Mouse (Mus musculus) liver, embryonic 15.5 days (tissue): Measurements from ENCODE around the gene Padi3. TPM values are rescaled to one million over a fixed set of nuclear protein-coding genes. Genes with fewer than 3 reads are reported as not detected.

Source experiments
- ATAC-seq: fragments of 200-750 bp; cut with Nextera tagmentation; 2 replicates; pipeline ENCODE4 v1.8.0; 2017; ENCODE audit warnings: moderate number of reproducible peaks, mild to moderate bottlenecking, moderate library complexity; ENCODE audit not compliant: insufficient read depth
- H3K27ac ChIP-seq: fragments of 300-500 bp; sonication (generic); replicated peaks from 2 replicates; pipeline ENCODE4 v1.5.1; 2015; ENCODE audit warnings: mild to moderate bottlenecking, inconsistent platforms
- H3K27me3 ChIP-seq: fragments of 300-500 bp; sonication (generic); 2 replicates; pipeline ENCODE4 v1.6.1; 2015; ENCODE audit warnings: mild to moderate bottlenecking, inconsistent platforms
- H3K36me3 ChIP-seq: fragments of 300-500 bp; sonication (generic); replicated peaks from 2 replicates; pipeline ENCODE4 v1.6.1; 2015; ENCODE audit warnings: moderate library complexity, mild to moderate bottlenecking, inconsistent platforms
- H3K4me1 ChIP-seq: fragments of 300-500 bp; sonication (generic); replicated peaks from 2 replicates; pipeline ENCODE4 v1.6.1; 2015; ENCODE audit warnings: inconsistent platforms
- H3K4me2 ChIP-seq: fragments of 300-500 bp; sonication (generic); 2 replicates; pipeline ENCODE4 v1.6.1; 2015; ENCODE audit warnings: moderate library complexity, mild to moderate bottlenecking, inconsistent platforms
- H3K4me3 ChIP-seq: fragments of 300-500 bp; sonication (generic); replicated peaks from 2 replicates; pipeline ENCODE4 v1.5.1; 2015; ENCODE audit warnings: mild to moderate bottlenecking, inconsistent platforms
- H3K9ac ChIP-seq: fragments of 300-500 bp; sonication (generic); 2 replicates; pipeline ENCODE4 v1.6.1; 2015; ENCODE audit warnings: moderate library complexity, mild to moderate bottlenecking, inconsistent platforms
- H3K9me3 ChIP-seq: fragments of 300-500 bp; sonication (generic); replicated peaks from 2 replicates; pipeline ENCODE4 v1.6.1; 2016; ENCODE audit warnings: inconsistent platforms
- WGBS: fragments of 180-500 bp; shearing (Covaris S2); methylation state at CpG from one replicate; pipeline ENCODE4 v1.1.7; 2015; ENCODE audit warnings: mixed read lengths; ENCODE audit not compliant: insufficient replicate concordance; 5-methylcytosine and 5-hydroxymethylcytosine counted together
- polyA plus RNA-seq: library from polyadenylated mRNA; unstranded; fragments of >200 nt; fragmentation: Nextera tagmentation; extraction: Ambion mirVana; gene quantifications from 2 replicates; pipeline ENCODE4 v1.2.1, GENCODE M21; 2015

The Padi3 gene
- polyA plus RNA-seq, 1 experiment from 2014 or later, result 0.17 TPM

DNA sequence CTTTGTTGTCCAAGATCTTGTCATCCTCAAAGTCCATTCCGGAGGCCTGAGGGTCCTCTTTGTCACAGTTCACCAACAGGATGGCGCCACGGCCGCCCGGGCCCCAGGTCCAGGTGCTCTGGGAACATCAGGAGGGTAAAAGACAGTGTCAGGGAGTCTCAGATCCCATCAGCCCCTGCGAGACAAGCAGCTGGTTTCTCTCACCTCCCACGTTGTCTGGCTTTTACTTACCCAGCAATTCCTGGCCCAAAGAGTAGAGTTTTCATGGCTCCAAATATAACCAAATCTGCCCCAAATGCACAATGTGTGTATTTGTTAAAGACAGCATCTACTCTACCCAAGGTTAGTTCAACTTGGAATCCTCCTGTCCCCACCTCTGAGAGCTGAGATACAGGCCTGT is 48.8 kb downstream of the Padi3 start:
- Histone ChIP-seq H3K36me3 (no peaks in the 10 kb centered on the region), H3K27ac (no peak overlapping the region), H3K27me3 (no peaks in the 10 kb centered on the region), H3K9ac (no peak overlapping the region), H3K4me3 (no peak overlapping the region), H3K9me3 (no peaks in the 10 kb centered on the region), H3K4me1 (0 out of 2 replicates have a peak, but pooled peaks cover 2% of the 10 kb centered on the region), H3K4me2 (no peak overlapping the region)
- 76% methylated on average over 7 of the region's 7 CpGs for WGBS
- no peak for ATAC-seq

DNA sequence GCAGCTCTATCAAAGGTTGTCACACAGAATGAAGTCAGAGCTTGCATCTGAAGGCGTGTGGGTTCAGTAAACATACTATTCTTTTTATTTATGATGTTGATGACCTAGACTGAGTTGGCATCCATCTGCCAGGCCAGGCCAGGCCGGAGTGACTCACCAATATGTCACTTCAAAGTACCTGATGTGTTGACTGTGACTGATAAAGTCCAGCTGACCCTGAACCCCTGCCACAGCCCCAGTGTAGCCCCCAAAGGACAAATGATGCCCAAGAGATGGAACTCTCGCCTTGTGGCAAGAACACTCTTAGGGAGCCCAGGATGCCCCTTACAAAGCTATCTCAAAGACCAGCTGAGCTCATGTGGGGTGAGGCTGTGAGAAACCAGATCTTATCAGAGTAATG is 54.6 kb downstream of the Padi3 start:
- no peak overlapping the region for H3K9ac ChIP-seq
- no peaks in the 10 kb centered on the region for H3K4me1 ChIP-seq
- H3K4me3 ChIP-seq, result no peak overlapping the region
- no peaks in the 10 kb centered on the region for H3K36me3 ChIP-seq
- 50% methylated on average over 3 of the region's 3 CpGs for WGBS
- no peaks in the 10 kb centered on the region; the same call in 1 of the 2 replicates for H3K27me3 ChIP-seq
- H3K27ac ChIP-seq, result no peak overlapping the region
- H3K4me2 ChIP-seq, result no peak overlapping the region
- ATAC-seq, result no peak
- H3K9me3 ChIP-seq, result no peaks in the 10 kb centered on the region

GRCm38 (mm10) chr4:140753366-140753765 is 57.1 kb downstream of the Padi3 start:
- no peak for ATAC-seq
- Histone ChIP-seq H3K27ac (no peak overlapping the region), H3K27me3 (no peaks in the 10 kb centered on the region; the same call in 1 of the 2 replicates), H3K36me3 (no peaks in the 10 kb centered on the region), H3K9ac (no peak overlapping the region), H3K4me3 (no peak overlapping the region), H3K9me3 (no peaks in the 10 kb centered on the region), H3K4me1 (peaks cover 5% of the 10 kb centered on the region), H3K4me2 (no peak overlapping the region)
- 45% methylated on average over 7 of the region's 7 CpGs for WGBS

DNA sequence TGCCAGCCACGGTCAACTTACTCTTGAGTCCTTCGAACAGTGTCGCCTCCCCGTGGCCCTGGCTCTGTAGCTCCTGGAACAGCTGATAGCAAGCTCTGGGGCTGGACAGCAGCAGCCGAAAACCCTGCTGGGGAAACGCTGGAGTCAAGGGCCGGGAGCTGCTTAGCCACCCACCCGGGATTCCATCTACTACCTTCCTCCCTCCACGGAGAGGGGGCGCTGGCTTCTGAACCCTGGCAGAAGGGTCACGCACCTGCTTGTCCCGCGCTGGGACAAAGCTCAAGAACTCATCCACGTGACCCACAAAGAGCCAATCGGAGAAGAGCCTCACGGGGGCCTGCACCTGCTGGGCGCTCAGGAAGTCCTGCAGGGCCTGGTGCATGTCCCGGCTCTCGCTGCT is 60.1 kb downstream of the Padi3 start:
- H3K4me3 ChIP-seq, result 0 out of 2 replicates have a peak overlapping the region, but pooled peaks have one; percentile 22
- no peak for ATAC-seq

GRCm38 (mm10) chr4:140747978-140748377 is 62.5 kb downstream of the Padi3 start:
- no peak overlapping the region for H3K4me3 ChIP-seq
- no peaks in the 10 kb centered on the region for H3K36me3 ChIP-seq
- no peaks in the 10 kb centered on the region for H3K9me3 ChIP-seq
- 37% methylated on average over 12 of the region's 12 CpGs for WGBS
- no peak for ATAC-seq
- no peak overlapping the region for H3K4me2 ChIP-seq
- peaks cover 3% of the 10 kb centered on the region; the same call in 1 of the 2 replicates for H3K27me3 ChIP-seq
- H3K9ac ChIP-seq, result no peak overlapping the region
- no peak overlapping the region for H3K27ac ChIP-seq
- peaks cover 5% of the 10 kb centered on the region for H3K4me1 ChIP-seq

More for the DNA sequence above, 60.1 kb downstream of the Padi3 start:
- H3K4me2 ChIP-seq, result peak overlapping the region; percentile 57
- no peaks in the 10 kb centered on the region; the same call in 1 of the 2 replicates for H3K27me3 ChIP-seq
- no peak overlapping the region for H3K27ac ChIP-seq
- WGBS, result 8% methylated on average over 19 of the region's 19 CpGs
- H3K4me1 ChIP-seq, result peaks cover 5% of the 10 kb centered on the region
- no peaks in the 10 kb centered on the region for H3K9me3 ChIP-seq
- no peaks in the 10 kb centered on the region for H3K36me3 ChIP-seq
- H3K9ac ChIP-seq, result no peak overlapping the region

DNA sequence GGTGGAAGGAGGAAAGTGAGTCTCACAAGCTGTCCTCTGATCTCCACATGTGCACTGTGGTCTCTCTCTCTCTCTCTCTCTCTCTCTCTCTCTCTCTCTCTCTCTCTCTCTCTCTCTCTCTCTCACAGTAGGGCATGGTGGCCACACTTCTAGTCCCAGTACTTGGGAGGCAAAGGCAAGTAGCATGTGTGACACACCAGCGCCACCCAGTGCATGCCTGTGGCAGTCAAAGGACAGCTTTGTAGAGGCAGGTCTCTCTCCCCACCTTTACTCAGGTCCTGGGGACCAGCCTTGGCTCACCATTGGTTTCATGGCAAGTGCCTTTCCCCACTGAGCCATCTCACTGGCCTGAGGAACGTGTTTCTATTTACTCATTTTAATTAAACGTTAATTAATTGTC is 65.8 kb downstream of the Padi3 start:
- ATAC-seq, result no peak
- H3K27ac ChIP-seq, result no peak overlapping the region
- WGBS, result 8% methylated on average over 3 of the region's 3 CpGs
- H3K9me3 ChIP-seq, result no peaks in the 10 kb centered on the region
- H3K36me3 ChIP-seq, result no peaks in the 10 kb centered on the region
- H3K4me2 ChIP-seq, result no peak overlapping the region
- no peak overlapping the region for H3K4me3 ChIP-seq
- H3K27me3 ChIP-seq, result peaks cover 14% of the 10 kb centered on the region; the same call in 1 of the 2 replicates
- H3K9ac ChIP-seq, result no peak overlapping the region
- H3K4me1 ChIP-seq, result no peaks in the 10 kb centered on the region

DNA sequence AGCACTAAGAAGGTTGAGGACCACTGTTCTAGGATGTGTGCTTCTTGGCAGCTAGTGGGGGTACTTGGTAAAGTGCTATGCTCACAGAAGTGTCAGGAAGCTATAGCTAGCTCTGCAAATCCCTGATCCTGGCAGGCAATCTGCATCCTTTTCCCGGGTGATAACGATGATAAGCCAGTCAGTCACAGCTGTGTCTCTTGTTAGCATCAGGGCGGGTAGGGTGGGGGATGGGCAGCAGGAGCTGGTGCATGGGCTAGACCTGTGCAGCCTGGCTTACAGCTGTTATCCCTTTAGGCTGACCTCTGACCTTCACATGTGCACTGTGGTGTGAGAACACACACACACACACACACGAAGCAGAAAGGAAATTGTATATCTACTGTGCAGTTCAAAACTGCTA is 67.4 kb downstream of the Padi3 start:
- WGBS, result 39% methylated on average over 4 of the region's 4 CpGs
- Histone ChIP-seq H3K4me3 (no peak overlapping the region), H3K9me3 (no peaks in the 10 kb centered on the region), H3K36me3 (no peaks in the 10 kb centered on the region), H3K4me2 (no peak overlapping the region), H3K4me1 (no peaks in the 10 kb centered on the region), H3K9ac (no peak overlapping the region), H3K27me3 (peaks cover 14% of the 10 kb centered on the region; the same call in 1 of the 2 replicates), H3K27ac (no peak overlapping the region)
- no peak for ATAC-seq

- H3K27me3 ChIP-seq, result 0 out of 2 replicates have a peak, but pooled peaks cover 14% of the 10 kb centered on the region
- H3K4me1 ChIP-seq, result no peaks in the 10 kb centered on the region
- no peaks in the 10 kb centered on the region for H3K36me3 ChIP-seq
- H3K27ac ChIP-seq, result no peak within 1 kb of the TSS
- no peaks in the 10 kb centered on the region for H3K9me3 ChIP-seq
- no peak within 1 kb of the TSS for H3K4me3 ChIP-seq
- no peak for ATAC-seq
- no peak within 1 kb of the TSS for H3K4me2 ChIP-seq
- H3K9ac ChIP-seq, result no peak within 1 kb of the TSS
- 50% methylated on average over 2 of the region's 2 CpGs for WGBS
These were observed 67.9 kb downstream of the Padi3 start, which contains the start of gene Padi6 for GRCm38 (mm10) chr4:140742543-140742942. Gene Padi6, minus strand, starts transcription at chr4:140742643.

DNA sequence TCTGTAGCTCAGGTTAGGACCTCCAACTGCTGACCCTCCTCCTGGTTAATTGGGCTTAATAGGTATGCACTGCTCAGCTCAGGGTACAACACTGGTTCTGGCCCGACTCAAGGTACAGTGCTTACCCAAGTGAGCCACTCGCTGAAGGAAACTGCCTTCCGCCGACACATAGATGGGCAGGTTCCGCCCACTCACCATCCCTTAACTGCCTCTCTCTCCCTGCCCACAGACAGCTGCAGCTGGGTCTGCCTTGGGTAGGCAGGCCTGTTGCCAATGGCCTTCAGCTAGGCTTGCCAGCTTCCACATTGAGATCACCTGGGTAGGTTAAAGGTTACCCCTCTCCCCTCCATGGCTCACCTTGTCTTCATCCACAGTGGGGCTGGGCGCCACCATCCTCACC is 69.0 kb downstream of the Padi3 start:
- Histone ChIP-seq H3K9ac (no peak overlapping the region), H3K9me3 (no peaks in the 10 kb centered on the region), H3K4me2 (no peak overlapping the region), H3K4me1 (no peaks in the 10 kb centered on the region), H3K4me3 (no peak overlapping the region), H3K27me3 (peaks cover 17% of the 10 kb centered on the region; the same call in 1 of the 2 replicates), H3K27ac (no peak overlapping the region), H3K36me3 (no peaks in the 10 kb centered on the region)
- no peak for ATAC-seq
- WGBS, result 56% methylated on average over 6 of the region's 6 CpGs

GRCm38 (mm10) chr4:140740655-140741054 is 69.8 kb downstream of the Padi3 start:
- no peak for ATAC-seq
- H3K36me3 ChIP-seq, result no peaks in the 10 kb centered on the region
- no peak overlapping the region for H3K9ac ChIP-seq
- 49% methylated on average over 11 of the region's 11 CpGs for WGBS
- peaks cover 17% of the 10 kb centered on the region; the same call in 1 of the 2 replicates for H3K27me3 ChIP-seq
- H3K4me3 ChIP-seq, result no peak overlapping the region
- H3K4me2 ChIP-seq, result no peak overlapping the region
- H3K4me1 ChIP-seq, result no peaks in the 10 kb centered on the region
- no peaks in the 10 kb centered on the region for H3K9me3 ChIP-seq
- no peak overlapping the region for H3K27ac ChIP-seq
